Mouse (Mus musculus): ENCODE results near the gene Tmem178b.
A peak's percentile ranks its signal among the peaks of the same experiment; 100 is the strongest.

Tmem178b gene

GRCm38 (mm10) chr6:40263687-40264086 is 390.6 kb downstream of the Tmem178b start:
- DNase-seq (ENCODE audit: inconsistent ontology term), result no peak

- no peak for DNase-seq (ENCODE audit: inconsistent ontology term)
These were observed 427.6 kb downstream of the Tmem178b start for GRCm38 (mm10) chr6:40300707-40301106.

GRCm38 (mm10) chr6:40303379-40303778 is 430.3 kb downstream of the Tmem178b start:
- DNase-seq (ENCODE audit: inconsistent ontology term), result peak; percentile 16

Measured in Muller cell, postnatal 12 days (primary cell).